Mouse (Mus musculus) myocyte (in vitro differentiated cells): ENCODE measurements around the gene Gm20388.

Experiments used
- CEBPB ChIP-seq: IDR thresholded peaks from 2 replicates; pipeline ENCODE4 v1.6.1; 2011; ENCODE audit warnings: mild to moderate bottlenecking, moderate library complexity; ENCODE audit not compliant: poor library complexity, insufficient read depth, severe bottlenecking
- E2F4 ChIP-seq: IDR thresholded peaks from one replicate; pipeline ENCODE4 v1.6.1; 2011; ENCODE audit warnings: mild to moderate bottlenecking, control low read depth, moderate library complexity; ENCODE audit not compliant: insufficient read depth
- MAX ChIP-seq: IDR thresholded peaks from one replicate; pipeline ENCODE4 v1.6.1; 2011; ENCODE audit warnings: low read depth, mild to moderate bottlenecking, control low read depth
- MYOG ChIP-seq, 3 experiments: IDR thresholded peaks; one replicate each; pipeline ENCODE4 v1.6.1; 2011; ENCODE audit warnings: control low read depth in 2 of 3, low read depth in 2 of 3, mild to moderate bottlenecking in 2 of 3; ENCODE audit not compliant: insufficient read length in 2 of 3, control insufficient read depth in 1 of 3, insufficient read depth in 1 of 3
- POLR2A ChIP-seq: IDR thresholded peaks from one replicate; pipeline ENCODE4 v1.6.1; 2011; ENCODE audit warnings: low read depth, mild to moderate bottlenecking, control low read depth, moderate library complexity; ENCODE audit not compliant: insufficient read length
- POLR2AphosphoS2 ChIP-seq: IDR thresholded peaks from one replicate; pipeline ENCODE4 v1.6.1; 2011; ENCODE audit warnings: low read depth, control low read depth; ENCODE audit not compliant: insufficient read length
- REST ChIP-seq: IDR thresholded peaks from one replicate; pipeline ENCODE4 v1.6.1; 2011; ENCODE audit warnings: mild to moderate bottlenecking, control low read depth, moderate library complexity; ENCODE audit not compliant: insufficient read depth, insufficient read length
- SRF ChIP-seq: IDR thresholded peaks from one replicate; pipeline ENCODE4 v1.6.1; 2011; ENCODE audit warnings: low read depth; ENCODE audit not compliant: control insufficient read depth, insufficient read length
- USF1 ChIP-seq: IDR thresholded peaks from one replicate; pipeline ENCODE4 v1.6.1; 2011; ENCODE audit warnings: low read depth, mild to moderate bottlenecking, control low read depth, moderate library complexity

- TF ChIP-seq CEBPB = no peak
- no peak for TF ChIP-seq POLR2AphosphoS2
- no peak for TF ChIP-seq E2F4
- no peak for TF ChIP-seq MYOG (IDR thresholded peaks at IDR 0.05; ENCODE audit: control insufficient read depth in 1 of 3, insufficient read depth in 1 of 3, insufficient read length in 2 of 3, low read depth in 2 of 3)
- TF ChIP-seq MAX = no peak
- no peak for TF ChIP-seq SRF
- no peak for TF ChIP-seq POLR2A
- TF ChIP-seq REST = no peak
- no peak for TF ChIP-seq USF1
Measured at GRCm38 (mm10) chr8:121344486-121344885, 1433.8 kb downstream of the Gm20388 start.
